Mouse (Mus musculus) cerebellum, postnatal 25 days (tissue): ENCODE data around the gene Slc5a5.

Experiments
- DNase-seq, 2 experiments: peaks; one replicate each; pipeline ENCODE4 v3.0.0; 2021; ENCODE audit warnings: mixed read lengths in 2 of 2

Slc5a5 gene

DNA sequence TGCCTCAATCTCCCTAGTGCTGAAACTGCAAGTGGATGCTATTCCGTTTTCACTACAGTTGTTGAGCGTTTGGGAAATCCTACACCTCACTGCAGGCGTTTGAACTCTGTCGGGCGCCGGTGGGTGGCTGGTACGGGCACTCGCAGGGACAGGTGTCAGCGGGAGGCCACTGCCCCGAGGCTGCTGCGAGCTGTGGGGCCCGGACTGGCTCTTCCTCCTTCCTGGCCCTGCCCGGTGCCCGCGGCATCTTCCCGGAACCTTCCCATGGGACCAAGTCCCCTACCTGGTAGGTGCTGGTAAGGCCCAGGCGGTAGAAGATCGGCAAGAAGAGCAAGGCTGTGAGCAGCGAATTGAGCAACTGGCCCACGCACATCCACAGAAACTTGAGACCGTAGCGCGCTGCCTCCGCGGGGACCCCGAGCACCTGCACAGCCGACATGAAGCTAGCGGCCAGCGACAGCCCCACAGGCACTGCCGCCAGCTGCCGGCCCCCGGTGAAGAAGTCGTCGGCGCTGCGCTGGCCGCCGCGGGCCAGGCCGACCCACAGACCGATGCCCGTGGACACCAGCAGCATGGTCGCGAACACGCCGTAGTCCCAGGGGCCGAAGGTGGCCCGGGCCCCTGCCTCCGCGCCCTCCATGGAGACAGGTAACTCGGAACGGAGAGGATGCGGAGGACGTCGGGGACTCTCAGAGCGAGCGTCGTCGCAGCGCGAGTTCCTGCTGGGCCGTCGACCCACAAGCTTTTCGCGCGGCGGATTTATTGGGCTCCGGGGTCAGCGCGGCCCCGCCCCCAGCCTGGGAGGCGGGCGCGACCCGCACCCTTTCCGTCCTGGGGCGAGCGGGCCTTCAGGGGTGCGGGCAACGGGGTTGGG is at the start of gene Slc5a5:
Gene Slc5a5 (minus strand): TSS at position 736 of the 874 bp plus-strand sequence.
- DNase-seq: peak in 1 of 2 experiments; percentile 30

DNA sequence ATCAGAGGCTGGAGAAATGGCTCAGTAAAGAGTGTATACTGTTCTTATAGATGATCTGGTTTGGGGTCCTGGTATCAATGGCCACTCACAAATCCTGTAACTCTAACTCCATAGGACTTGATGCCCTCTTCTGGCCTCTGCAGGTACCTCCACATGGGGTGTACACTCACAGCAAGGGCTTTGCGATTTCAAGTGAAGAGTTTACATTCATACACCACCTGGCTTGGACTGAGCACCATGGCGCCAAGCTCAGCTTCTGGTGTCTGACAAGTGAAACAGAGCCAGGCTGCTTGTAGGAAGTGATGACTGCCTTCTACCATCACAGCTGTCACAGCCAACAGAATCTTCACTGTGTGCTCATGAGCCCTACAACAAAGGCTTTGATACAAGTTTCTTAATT is 48.9 kb upstream of the Slc5a5 start:
- DNase-seq: no peak

DNA sequence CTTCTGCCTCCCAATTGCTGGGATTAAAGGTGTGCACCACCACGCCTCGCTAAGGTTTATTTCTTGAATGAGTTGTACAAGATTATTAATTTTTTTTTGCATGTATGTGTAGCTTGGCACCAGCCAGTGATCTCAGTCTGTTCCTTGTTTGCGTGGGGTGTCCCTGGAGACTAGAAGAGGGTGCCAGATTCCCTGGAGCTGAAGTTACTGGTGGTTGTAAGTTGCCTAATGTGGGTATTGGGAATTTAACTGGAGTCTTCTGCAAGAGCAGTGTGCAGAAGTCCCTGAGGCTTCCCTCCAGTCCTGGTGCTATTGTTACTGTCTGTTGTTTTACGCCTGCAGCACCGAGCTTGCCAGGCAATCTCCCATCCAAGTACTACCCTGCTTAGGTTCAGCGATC is 44.6 kb upstream of the Slc5a5 start:
- no peak for DNase-seq

DNA sequence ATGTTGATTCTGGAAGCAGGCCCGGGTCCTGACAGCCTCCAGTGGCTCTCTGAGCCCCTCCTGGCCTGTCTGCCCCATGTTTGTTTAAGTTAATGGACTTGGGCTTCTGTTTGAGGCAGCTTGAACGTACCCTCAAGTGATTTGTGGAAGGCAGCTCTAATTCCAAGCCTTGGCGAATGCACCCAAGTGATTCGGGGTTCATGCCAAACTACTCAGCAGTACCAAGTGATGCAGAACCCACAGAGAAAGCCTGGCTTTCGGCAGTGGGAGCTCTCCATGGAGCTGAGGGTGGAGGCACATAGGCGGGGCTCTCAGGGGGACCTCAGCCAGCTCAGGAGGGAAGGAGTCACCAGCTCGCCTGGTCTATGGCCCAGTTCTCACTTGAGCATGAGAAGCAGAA is 42.2 kb upstream of the Slc5a5 start:
- no peak for DNase-seq

DNA sequence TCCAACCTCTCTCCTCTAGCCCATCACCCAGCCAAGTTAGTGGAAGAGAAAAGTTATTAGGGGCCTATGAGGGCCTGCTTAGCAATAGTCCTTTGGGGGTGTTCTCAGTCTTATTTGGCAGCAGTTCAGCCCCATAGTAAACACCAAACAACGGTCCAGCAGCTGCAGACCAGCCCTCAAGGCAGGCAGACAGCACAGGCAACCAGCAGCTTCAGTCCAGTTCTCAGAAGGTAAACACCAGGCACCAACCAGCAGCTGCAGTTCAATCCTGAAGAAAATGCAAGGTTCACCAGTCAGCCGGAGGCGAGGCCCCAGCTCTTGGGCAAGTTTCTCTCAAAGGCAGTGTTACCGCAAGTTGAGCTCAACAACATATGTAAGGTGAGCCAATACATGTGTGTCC is 40.5 kb upstream of the Slc5a5 start:
- no peak for DNase-seq

DNA sequence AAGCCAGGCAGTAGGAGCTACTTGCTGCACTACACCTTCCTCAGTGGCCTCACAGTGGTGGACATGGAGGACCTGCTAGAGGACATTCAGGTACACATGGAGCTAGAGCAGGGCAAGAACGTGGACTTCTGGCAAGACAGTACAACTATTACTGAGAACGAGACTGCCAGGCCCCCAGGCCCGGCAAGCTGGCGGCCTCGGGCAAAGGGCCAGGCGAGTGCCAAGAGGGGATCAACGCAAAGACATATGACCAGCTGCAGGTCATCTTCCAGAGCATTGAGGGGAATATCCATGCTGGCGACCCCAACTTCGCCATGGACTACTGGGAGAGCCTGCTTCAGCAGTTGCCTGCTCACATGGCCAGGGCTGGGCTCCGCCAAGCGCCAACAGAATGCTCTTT is 39.2 kb upstream of the Slc5a5 start:
- no peak for DNase-seq

DNA sequence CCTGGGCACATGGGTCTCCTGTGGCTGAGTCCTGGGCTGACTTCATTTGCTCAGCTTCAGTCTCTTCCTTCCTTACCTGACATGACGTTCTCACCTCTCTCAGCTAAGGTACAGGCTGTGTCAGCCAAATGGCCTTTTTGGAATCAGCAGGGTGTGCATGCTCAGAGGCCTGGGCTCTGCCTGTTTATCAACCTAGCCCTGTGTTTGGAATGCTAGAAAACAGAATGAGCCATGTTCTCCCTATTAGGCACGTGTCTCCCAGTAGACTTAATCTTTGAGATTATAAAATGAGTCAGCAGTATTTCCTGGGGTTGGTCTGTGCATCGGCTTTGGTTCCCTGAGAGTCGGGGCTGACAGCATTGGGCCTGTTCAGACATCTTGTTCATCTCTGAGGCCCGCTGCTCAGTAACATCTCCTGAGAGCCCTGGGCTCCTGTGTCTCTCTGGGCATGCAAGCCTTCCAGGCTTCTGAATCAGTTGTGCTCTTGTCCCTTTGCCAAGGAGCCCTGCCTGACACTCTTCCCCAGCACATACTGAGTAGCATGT is 36.3 kb upstream of the Slc5a5 start:
- no peak for DNase-seq

DNA sequence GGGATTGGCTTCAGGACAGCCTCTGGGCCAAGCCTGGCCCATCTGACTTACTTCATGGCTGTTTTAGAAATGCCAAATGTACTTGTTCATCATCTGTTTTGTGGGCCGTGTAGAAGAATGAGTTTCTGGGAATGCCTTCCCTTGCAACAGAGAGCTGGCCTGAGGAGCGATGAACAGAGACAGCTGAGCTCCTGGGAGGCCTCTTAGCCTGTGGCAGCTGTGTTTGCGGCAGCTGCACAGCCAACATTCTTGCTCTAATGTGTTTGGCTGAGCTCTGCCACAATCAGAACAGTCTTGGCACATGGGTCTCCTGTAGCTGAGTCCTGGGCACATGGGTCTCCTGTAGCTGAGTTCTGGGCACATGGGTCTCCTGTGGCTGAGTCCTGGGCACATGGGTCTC is 35.5 kb upstream of the Slc5a5 start:
- no peak for DNase-seq

DNA sequence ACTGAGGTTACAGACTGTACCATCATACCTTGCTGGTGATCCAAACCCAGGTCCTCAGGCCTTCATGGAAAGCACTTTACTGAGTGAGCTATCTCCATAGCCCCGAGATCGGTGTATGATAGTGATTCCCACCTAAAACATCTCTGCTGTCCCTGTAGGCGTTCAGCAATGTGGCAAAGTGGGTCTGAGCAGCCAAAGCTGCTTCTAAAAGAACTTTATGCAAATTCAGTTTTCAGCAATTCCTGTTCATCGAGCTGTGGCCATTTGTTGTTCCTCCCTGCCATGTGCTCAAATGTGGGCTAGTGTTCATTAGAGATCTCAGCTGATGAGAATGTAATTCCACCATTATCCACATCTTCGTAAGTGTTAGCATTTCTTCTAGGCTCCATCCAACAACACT is 33.8 kb upstream of the Slc5a5 start:
- peak in 1 of 2 experiments; percentile 1 for DNase-seq

DNA sequence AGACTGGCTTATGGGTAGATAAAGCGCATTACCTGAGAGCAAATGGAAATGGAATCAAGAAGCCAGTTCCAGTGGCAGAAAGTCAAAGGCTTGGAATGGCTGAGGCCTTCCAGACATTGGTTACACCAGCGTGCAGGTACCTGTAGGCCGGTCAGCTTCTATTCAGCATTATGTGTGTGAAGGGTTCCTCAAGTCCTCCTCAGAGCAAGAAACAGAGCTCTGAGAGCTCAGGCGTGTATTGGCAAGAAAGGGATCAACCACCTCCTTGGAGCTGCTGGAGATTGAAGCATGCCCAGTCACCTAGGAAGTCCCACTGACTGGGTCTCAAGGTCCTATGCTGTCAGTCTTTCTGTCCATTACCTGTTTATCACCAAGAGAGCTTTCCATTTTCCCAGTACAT is 33.2 kb upstream of the Slc5a5 start:
- DNase-seq: peak in 1 of 2 experiments; percentile 2

DNA sequence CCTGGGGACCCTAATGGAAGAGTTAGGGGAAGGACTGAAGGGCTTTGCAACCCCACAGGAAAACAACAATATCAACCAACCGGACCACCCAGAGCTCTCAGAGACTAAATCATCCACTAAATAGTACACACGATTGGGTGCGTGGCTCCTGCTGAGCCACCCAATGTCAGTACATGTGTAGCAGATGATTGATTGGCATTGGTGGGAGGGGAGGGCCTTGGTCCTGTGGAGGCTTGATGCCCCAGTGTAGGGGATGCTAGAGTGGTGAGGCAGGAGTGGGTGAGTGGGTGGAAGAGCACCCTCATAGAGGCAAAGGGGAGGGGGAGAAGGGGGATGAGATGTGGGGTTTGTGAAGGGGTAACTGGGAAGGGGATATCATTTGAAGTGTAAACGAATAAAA is 31.6 kb upstream of the Slc5a5 start:
- no peak for DNase-seq

DNA sequence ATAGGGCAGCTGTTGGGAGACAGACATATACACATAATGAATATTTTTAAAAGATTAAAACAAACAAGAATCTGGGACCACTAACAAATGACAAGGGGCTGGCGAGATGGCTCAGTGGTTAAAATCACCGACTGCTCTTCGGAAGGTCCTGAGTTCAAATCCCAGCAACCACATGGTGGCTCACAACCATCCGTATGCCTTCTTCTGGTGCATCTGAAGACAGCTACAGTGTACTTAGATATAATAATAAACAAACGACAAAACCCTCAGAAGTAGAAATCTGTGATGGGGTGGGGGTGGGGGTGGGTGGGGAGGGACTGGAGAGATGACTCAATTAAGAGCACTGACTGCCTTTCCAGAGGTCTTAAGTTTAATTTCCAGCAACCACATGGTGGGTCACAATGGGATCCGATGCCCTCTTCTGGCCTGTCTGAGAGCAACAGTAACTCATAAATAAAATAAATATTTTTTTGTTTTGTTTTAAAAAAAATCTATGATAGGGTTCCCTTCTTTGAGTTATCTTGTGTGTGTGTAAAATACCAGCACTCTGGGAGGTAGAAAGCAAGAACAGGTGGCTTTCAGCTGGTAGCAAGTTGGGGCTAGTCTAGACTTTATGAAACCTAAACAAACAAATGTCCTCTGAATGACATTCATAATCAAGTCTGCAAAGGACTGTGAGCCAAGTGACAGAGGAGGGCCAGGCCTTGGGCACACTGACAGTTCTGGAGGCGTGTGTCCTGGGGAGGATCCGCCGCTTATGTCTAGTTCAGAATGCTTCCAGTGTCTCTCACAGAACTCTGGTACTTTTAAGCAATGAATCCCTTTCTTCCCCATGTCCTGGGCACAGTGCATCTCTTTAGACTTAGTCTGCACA is 27.7 kb upstream of the Slc5a5 start:
- DNase-seq: peak in 1 of 2 experiments; percentile 10

DNA sequence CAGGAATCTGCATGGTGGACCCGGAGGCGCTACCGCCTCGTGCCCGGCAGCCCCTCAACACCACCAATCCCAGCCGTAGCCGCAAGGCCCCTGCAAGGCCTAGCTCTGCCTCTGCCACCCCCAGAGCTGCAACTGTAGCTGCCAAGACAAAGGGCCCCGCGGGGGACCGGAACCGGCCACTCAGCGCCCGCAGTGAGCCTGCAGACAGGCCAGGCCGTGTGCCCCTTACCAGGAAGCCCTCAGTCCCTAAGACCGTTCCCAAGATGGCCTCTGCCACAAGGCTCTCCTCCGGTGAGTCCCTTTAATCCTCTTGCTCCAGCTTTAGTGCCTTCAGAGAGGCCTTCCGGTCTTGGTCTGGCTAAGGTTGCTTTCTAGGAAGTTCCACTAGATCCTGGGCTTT is 22.1 kb upstream of the Slc5a5 start:
- no peak for DNase-seq

DNA sequence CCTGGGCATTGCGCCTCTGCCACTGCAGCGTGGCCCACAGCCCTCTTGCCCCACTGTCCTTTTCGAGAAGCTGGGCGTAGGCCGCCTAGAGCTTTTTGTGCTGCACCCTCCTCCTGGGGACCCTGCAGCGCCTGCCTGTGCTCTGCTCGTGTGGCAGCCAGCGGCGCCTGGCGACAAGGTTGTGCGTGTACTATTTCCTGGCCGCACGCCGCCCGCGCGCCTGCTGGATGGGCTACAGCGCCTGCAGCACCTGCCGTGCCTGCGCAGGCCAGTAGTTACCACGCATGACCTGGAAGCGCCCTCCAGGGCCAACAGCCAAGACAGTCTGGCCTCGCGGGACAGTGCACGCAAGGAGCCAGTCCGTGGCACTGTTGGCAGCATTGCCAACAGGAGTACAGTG is 21.0 kb upstream of the Slc5a5 start:
- DNase-seq: no peak

DNA sequence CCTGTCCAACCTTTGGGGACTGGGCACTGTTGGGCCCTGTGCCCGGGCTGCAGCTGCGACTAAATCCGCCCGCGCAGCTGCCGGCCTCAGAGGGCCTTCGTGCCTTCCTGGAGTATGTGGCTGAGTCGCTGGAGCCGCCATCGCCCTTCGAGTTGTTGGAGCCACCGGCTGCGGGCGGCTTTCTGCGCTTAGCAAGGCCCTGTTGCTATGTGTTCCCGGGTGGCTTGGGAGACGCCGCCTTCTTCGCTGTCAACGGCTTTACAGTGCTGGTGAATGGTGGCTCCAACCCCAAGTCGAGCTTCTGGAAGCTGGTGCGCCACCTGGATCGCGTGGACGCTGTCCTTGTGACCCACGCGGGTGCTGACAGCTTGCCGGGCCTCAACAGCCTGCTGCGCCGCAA is 20.4 kb upstream of the Slc5a5 start:
- no peak for DNase-seq

DNA sequence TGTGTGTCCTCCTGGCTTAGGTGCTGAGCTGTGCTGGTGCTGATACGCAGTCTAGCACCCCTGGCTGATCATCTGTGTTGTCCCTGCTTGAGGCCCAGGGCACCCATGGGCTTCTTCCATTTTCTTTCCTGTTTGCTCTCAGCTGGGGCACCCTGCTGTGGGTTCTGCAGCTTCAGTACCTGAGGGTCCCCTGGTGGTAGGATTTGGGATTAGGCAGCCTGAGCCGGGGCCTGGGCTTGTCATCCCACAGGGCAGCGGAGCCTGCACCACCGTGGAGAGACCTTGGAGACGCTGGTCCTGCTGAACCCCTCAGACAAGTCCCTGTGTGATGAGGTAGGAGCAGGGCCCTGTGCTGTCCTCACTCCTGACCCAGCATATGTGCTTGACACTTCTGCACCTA is 19.0 kb upstream of the Slc5a5 start:
- no peak for DNase-seq

DNA sequence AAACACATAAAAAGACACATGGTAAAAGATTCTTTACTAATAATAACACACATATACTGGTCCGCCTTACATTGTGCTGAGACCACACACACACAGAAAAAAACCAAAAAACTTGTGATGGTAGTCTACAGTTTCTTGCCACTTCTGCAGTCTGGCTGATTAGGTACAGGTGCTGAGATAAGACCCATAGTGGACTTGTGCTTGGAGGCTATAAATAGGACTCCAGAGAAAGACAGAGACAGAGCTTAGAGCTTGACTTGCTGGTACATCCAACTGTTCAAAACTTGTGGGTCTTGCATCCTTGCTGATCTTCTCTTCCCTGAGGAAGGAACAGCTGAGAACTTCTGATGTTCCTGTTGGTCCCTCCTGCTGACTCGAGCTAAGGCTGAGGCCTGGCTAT is 15.0 kb upstream of the Slc5a5 start:
- DNase-seq: no peak

DNA sequence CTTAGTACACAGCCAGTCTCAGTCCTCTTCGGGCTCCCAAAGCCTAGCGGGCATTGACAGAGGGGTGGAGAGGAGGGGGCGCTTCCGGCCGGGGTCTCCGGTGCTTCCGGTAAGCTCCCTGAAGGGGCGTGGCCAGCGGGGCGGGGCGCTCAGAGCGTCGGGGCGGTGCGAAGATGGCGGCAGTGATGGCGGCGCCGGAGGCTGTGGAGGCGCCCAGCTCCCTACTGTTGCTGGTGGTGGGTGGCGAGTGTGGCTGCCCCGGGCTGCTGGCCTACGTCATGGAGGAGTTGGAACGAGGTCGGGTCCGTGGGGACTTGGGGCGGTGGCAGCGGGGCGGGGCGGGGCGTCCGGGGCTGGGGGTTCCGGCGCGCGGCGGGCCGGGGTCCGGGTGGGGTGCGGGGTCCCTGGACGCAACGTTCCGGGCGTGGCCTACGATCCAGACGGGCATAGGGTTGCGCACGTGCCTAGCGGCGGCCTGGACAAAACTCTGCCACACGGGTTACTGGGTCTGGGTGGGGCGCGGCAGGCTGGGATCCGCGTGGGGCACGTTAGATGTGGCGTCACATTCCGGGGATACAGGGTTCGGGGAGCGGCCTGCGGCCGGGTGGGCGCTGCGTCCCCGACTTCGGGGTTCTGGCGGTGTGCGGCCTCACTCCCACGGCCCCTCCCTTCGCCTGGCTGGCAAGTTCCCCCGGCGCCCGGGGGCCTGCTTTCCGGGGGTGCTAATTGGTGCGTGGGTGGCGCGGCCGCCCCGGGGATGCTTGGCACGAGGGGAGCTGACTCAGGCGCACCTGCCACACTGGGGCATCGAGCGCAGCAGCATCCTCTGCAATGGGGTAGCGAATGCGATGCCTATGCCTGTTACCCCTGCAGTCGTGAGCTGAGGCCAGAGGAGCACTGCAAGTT is 13.5 kb upstream of the Slc5a5 start, which contains the start of gene Map1s:
Gene Map1s (plus strand): TSS at position 102 of the 906 bp plus-strand sequence.
- peak; percentile 84 to 92 for DNase-seq

DNA sequence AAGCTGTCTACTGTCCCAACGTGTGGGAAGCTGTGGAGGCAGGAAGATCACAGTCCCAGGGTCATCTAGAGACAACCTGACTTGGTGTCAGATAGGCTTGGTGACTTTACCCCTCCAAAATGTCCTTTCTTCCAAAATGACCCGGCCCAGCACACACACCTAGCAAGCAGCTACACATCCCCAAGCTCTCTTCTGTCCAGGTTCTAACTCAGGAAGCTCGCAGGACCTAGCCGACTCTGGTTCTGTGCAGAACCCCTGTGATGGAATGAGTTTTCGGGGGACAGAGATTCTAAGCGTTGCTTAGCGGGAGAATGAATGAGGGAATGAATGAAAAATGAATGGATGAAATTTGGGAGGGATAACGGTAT is 12.9 kb upstream of the Slc5a5 start:
- DNase-seq: no peak

DNA sequence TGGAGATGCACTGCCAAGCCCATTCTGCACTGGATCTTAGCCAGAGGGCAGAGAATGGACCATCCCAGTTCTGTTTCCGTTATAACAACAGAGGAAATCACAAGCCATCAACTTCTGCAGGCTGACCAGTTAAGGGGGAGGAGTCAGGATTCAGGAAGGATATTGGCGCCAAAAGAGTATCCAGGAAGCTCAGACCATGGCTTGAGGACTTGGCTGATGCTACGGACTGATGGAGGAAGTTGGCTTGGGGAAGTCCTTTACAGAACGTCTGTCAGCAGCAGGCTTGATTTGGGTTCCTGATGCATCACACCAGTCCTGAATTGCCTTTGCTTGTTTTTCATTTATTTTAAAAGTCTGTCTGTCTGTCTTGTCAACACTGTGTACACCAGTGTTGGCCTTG is 12.0 kb upstream of the Slc5a5 start:
- DNase-seq: no peak

DNA sequence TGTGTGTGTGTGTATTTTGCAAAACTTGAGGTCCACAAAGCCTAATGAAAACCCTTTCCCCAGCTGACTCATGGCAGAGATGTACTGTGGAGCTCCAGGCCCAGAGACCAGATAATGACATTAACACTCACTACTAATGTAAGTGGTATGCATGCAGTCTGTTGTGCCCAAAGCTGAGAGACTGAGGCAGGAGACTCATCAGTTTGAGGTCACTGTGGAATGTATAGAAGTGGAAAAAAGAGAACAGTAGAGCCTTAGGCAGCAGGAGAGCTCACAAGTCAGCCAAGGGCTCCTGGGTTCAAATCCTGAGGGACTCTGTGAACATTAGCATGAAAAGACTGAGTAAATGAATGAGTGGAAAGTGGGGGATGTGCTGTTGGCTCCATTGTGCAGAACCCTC is 11.0 kb upstream of the Slc5a5 start:
- no peak for DNase-seq

DNA sequence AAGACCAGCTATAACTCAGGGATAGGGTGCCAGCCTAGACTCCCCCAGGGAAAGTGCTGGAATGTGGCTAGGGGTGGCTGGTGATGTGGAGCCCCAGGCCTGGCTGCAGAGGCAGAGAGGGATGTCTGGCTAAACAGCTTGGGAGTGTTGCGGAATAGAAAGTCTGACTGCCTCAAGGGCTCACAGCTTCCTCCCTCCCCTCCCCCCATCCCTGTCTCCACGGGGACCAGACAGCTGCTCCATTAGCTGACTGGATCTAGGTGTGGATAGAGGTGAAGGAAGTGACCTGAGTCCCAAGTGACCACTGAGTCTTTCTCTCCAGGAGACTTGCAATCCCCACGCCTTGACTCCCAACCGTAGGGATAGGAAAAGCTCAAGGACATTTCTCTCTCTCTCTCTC is 10.6 kb upstream of the Slc5a5 start:
- DNase-seq: no peak

DNA sequence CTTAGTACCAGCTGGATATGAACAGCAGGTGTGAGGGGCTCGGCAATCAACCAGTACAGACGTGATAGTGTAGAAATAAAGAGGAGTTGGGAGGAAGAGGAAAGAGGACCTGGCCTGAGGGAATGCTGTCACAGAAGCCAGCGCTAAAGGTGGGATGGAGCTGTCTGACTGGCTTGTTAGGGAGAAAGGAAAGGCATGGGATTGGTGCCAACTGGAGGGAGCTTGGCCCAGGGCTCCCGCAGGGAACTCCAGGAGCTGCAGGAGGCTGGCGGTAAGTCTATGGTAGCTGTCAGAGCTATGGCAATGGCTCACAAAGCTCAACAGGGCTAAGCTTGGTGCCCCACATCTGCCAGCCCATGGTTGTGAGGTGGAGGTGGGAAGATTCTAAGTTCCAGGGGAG is 9.7 kb upstream of the Slc5a5 start:
- no peak for DNase-seq
